Mouse (Mus musculus) embryonic facial prominence, embryonic 11.5 days (tissue): ENCODE measurements around the gene Gm14180. TPM values are rescaled to one million over a fixed set of nuclear protein-coding genes. Genes with fewer than 3 reads are reported as not detected.
"Not testable (repeated sequence)": the region's sequence is repeated elsewhere in the genome, so short reads cannot be mapped to it uniquely, and the experiment has no call there.

Experiments
- ATAC-seq: fragments of 200-750 bp; cut with Nextera tagmentation; replicated peaks from 2 replicates; pipeline ENCODE4 v1.8.0; 2017; ENCODE audit warnings: low read depth; ENCODE audit not compliant: insufficient number of reproducible peaks, low FRiP score, low TSS enrichment
- DNase-seq: peaks from one replicate; pipeline ENCODE4 v3.0.0-alpha.2; 2015; ENCODE audit warnings: low spot score
- H3K27ac ChIP-seq: fragments of 300-500 bp; sonication (generic); replicated peaks from 2 replicates; pipeline ENCODE4 v1.5.1; 2014; ENCODE audit warnings: mild to moderate bottlenecking, low read depth, low read length, control low read depth
- H3K27me3 ChIP-seq: fragments of 300-500 bp; sonication (generic); 2 replicates; pipeline ENCODE4 v1.6.1; 2014; ENCODE audit warnings: mild to moderate bottlenecking, low read length, moderate library complexity, mixed read lengths; ENCODE audit not compliant: control insufficient read depth, insufficient read depth
- H3K36me3 ChIP-seq: fragments of 300-500 bp; sonication (generic); replicated peaks from 2 replicates; pipeline ENCODE4 v1.6.1; 2014; ENCODE audit warnings: low read depth, mild to moderate bottlenecking, low read length, moderate library complexity, mixed read lengths; ENCODE audit not compliant: control insufficient read depth, insufficient read depth
- H3K4me1 ChIP-seq: fragments of 300-500 bp; sonication (generic); 2 replicates; pipeline ENCODE4 v1.6.1; 2014; ENCODE audit warnings: low read length, mixed read lengths; ENCODE audit not compliant: control insufficient read depth, insufficient read depth
- H3K4me2 ChIP-seq: fragments of 300-500 bp; sonication (generic); 2 replicates; pipeline ENCODE4 v1.6.1; 2014; ENCODE audit warnings: low read depth, mild to moderate bottlenecking, control low read depth, low read length, moderate library complexity
- H3K4me3 ChIP-seq: fragments of 300-500 bp; sonication (generic); 2 replicates; pipeline ENCODE4 v1.5.1; 2014; ENCODE audit warnings: low read depth, low read length, control low read depth
- H3K9ac ChIP-seq: fragments of 300-500 bp; sonication (generic); replicated peaks from 2 replicates; pipeline ENCODE4 v1.6.1; 2014; ENCODE audit warnings: mild to moderate bottlenecking, control low read depth, low read length
- H3K9me3 ChIP-seq: fragments of 300-500 bp; sonication (generic); replicated peaks from 2 replicates; pipeline ENCODE4 v1.6.1; 2016; ENCODE audit warnings: mild to moderate bottlenecking, low read length, inconsistent platforms, mixed read lengths; ENCODE audit not compliant: control insufficient read depth
- WGBS: fragments of 180-500 bp; shearing (Covaris S2); extraction: QIAGEN DNeasy Blood & Tissue Kit; methylation state at CpG from one replicate; pipeline ENCODE4 v1.1.7; 2014; 5-methylcytosine and 5-hydroxymethylcytosine counted together
- polyA plus RNA-seq: library from polyadenylated mRNA; unstranded; fragments of >200 nt; fragmentation: Nextera tagmentation; extraction: Ambion mirVana; gene quantifications from 2 replicates; pipeline ENCODE4 v1.2.1, GENCODE M21; 2014

Gm14180 gene
- polyA plus RNA-seq, 1 experiment from 2014 or later = not detected

- Histone ChIP-seq H3K27ac (no peak overlapping the region), H3K4me3 (no peak overlapping the region), H3K4me1 (no peaks in the 10 kb centered on the region), H3K36me3 (no peaks in the 10 kb centered on the region), H3K9me3 (no peaks in the 10 kb centered on the region), H3K4me2 (no peak overlapping the region), H3K9ac (no peak overlapping the region), H3K27me3 (no peaks in the 10 kb centered on the region)
- DNase-seq (no peak), ATAC-seq (no peak)
- 90% methylated on average over 1 of the region's 1 CpGs for whole genome bisulfite sequencing
Measured at GRCm38 (mm10) chr11:99718759-99719158, 15.3 kb downstream of the Gm14180 start.

- ATAC-seq (no peak), DNase-seq (no peak)
- WGBS = 85% methylated on average over 1 of the region's 1 CpGs
- no peak within 1 kb of the TSS for H3K27ac ChIP-seq
- H3K4me3 ChIP-seq = no peak within 1 kb of the TSS
- no peaks in the 10 kb centered on the region for H3K27me3 ChIP-seq
- no peaks in the 10 kb centered on the region for H3K9me3 ChIP-seq
- no peaks in the 10 kb centered on the region for H3K4me1 ChIP-seq
- no peak within 1 kb of the TSS for H3K4me2 ChIP-seq
- no peaks in the 10 kb centered on the region for H3K36me3 ChIP-seq
- H3K9ac ChIP-seq = no peak within 1 kb of the TSS
Measured at GRCm38 (mm10) chr11:99690463-99690862, 43.6 kb downstream of the Gm14180 start, which contains the start of gene Gm14190. TSS of gene Gm14190 (minus strand) at chr11:99690740.

GRCm38 (mm10) chr11:99685235-99685634, 48.9 kb downstream of the Gm14180 start:
- not testable (repeated sequence) for ATAC-seq, H3K4me2 ChIP-seq, H3K9ac ChIP-seq, DNase-seq, H3K27me3 ChIP-seq, H3K9me3 ChIP-seq, H3K4me3 ChIP-seq, H3K36me3 ChIP-seq, H3K4me1 ChIP-seq, H3K27ac ChIP-seq
- WGBS = 70% methylated on average over 1 of the region's 1 CpGs

Other genes starting within 250 kb of the Gm14180 start
- gene Krt23, start 241.2 kb downstream of the Gm14180 start, polyA plus RNA-seq = 0.61 TPM in 1 of 2 replicates, not detected in the other
- gene Krt39, start 213.0 kb downstream of the Gm14180 start, polyA plus RNA-seq = not detected in 2 replicates
- gene Krt40, start 191.1 kb downstream of the Gm14180 start, polyA plus RNA-seq = not detected in 2 replicates
- gene Krtap3-3, start 183.4 kb downstream of the Gm14180 start, polyA plus RNA-seq = not detected in 2 replicates
- not detected in 2 replicates for gene Krtap3-2, start 177.4 kb downstream of the Gm14180 start, polyA plus RNA-seq
- not detected in 2 replicates for gene Gm11939, start 174.8 kb downstream of the Gm14180 start, polyA plus RNA-seq
- not detected in 2 replicates for gene Krtap3-1, start 167.7 kb downstream of the Gm14180 start, polyA plus RNA-seq
- not detected in 2 replicates for gene Krtap1-5, start 153.3 kb downstream of the Gm14180 start, polyA plus RNA-seq
- not detected in 2 replicates for gene Krtap1-4, start 150.6 kb downstream of the Gm14180 start, polyA plus RNA-seq
- gene Krtap1-3, start 143.0 kb downstream of the Gm14180 start, polyA plus RNA-seq = not detected in 2 replicates
- gene Krtap9-3, start 136.2 kb downstream of the Gm14180 start, polyA plus RNA-seq = not detected in 2 replicates
- not detected in 2 replicates for gene Gm11938, start 131.0 kb downstream of the Gm14180 start, polyA plus RNA-seq
- not detected in 2 replicates for gene Gm11937, start 124.1 kb downstream of the Gm14180 start, polyA plus RNA-seq
- gene Krtap2-4, start 119.4 kb downstream of the Gm14180 start, polyA plus RNA-seq = not detected in 2 replicates
- gene Gm11562, start 113.9 kb downstream of the Gm14180 start, polyA plus RNA-seq = not detected in 2 replicates
- not detected in 2 replicates for gene Krtap4-1, start 106.1 kb downstream of the Gm14180 start, polyA plus RNA-seq
- not detected in 2 replicates for gene Krtap4-2, start 99.2 kb downstream of the Gm14180 start, polyA plus RNA-seq
- not detected in 2 replicates for gene Krtap4-7, start 90.2 kb downstream of the Gm14180 start, polyA plus RNA-seq
- not detected in 2 replicates for gene Gm11555, start 84.1 kb downstream of the Gm14180 start, polyA plus RNA-seq
- not detected in 2 replicates for gene Gm11563, start 75.3 kb downstream of the Gm14180 start, polyA plus RNA-seq
- not detected in 2 replicates for gene Krtap4-6, start 68.3 kb downstream of the Gm14180 start, polyA plus RNA-seq
- gene Gm14190, start 43.5 kb downstream of the Gm14180 start, polyA plus RNA-seq = not detected in 2 replicates
- gene Gm11595, start 38.6 kb upstream of the Gm14180 start, polyA plus RNA-seq = not detected in 2 replicates
- gene Krtap4-8, start 46.4 kb upstream of the Gm14180 start, polyA plus RNA-seq = not detected in 2 replicates
- not detected in 2 replicates for gene Krtap4-9, start 50.9 kb upstream of the Gm14180 start, polyA plus RNA-seq
- gene Gm11596, start 59.2 kb upstream of the Gm14180 start, polyA plus RNA-seq = not detected in 2 replicates
- not detected in 2 replicates for gene Gm11569, start 64.6 kb upstream of the Gm14180 start, polyA plus RNA-seq
- not detected in 2 replicates for gene Gm11554, start 70.2 kb upstream of the Gm14180 start, polyA plus RNA-seq
- not detected in 2 replicates for gene Krtap4-13, start 75.6 kb upstream of the Gm14180 start, polyA plus RNA-seq
- not detected in 2 replicates for gene Gm11564, start 81.4 kb upstream of the Gm14180 start, polyA plus RNA-seq
- gene 2300003K06Rik, start 103.8 kb upstream of the Gm14180 start, polyA plus RNA-seq = not detected in 2 replicates
- gene Krtap4-16, start 117.3 kb upstream of the Gm14180 start, polyA plus RNA-seq = not detected in 2 replicates
- not detected in 2 replicates for gene Gm11568, start 123.6 kb upstream of the Gm14180 start, polyA plus RNA-seq
- not detected in 2 replicates for gene Gm11559, start 130.2 kb upstream of the Gm14180 start, polyA plus RNA-seq
- gene Krtap9-1, start 139.1 kb upstream of the Gm14180 start, polyA plus RNA-seq = not detected in 2 replicates
- gene Gm11567, start 144.9 kb upstream of the Gm14180 start, polyA plus RNA-seq = not detected in 2 replicates
- not detected in 2 replicates for gene Krtap31-1, start 173.6 kb upstream of the Gm14180 start, polyA plus RNA-seq
- gene Gm11565, start 180.5 kb upstream of the Gm14180 start, polyA plus RNA-seq = not detected in 2 replicates
- not detected in 2 replicates for gene Krtap31-2, start 202.0 kb upstream of the Gm14180 start, polyA plus RNA-seq
- not detected in 2 replicates for gene Krtap9-5, start 214.2 kb upstream of the Gm14180 start, polyA plus RNA-seq
- not detected in 2 replicates for gene Krtap29-1, start 244.8 kb upstream of the Gm14180 start, polyA plus RNA-seq